Mouse (Mus musculus) WW6 (cell line): ENCODE measurements around the gene Scn10a.

Experiments used
- DNase-seq: peaks from one replicate; pipeline ENCODE4 v3.0.0-alpha.2; 2013; ENCODE audit warnings: low read depth, low spot score

Gene Scn10a

GRCm38 (mm10) chr9:119575732-119576131 lies 143.4 kb downstream of the Scn10a start:
- DNase-seq: no peak

DNA sequence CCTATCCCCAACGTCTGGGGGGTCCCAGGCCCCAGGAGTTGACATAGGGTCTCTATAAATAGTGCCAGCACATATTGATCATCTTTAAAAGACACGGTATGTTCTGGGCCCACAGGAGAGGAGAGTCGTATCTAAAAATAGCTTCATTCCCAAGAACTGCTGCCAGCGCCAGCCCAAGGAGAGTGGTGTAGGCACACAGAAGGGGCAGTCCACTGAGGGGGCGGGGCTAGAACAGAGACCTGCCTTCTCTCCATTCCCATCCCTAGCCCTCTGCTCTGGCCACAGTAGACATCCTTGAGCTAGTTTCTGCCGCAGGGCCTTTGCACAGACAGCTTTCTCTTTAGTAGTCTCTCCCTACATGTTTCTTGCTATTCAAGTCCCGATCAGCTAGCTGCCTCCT lies 144.8 kb downstream of the Scn10a start:
- no peak for DNase-seq

DNA sequence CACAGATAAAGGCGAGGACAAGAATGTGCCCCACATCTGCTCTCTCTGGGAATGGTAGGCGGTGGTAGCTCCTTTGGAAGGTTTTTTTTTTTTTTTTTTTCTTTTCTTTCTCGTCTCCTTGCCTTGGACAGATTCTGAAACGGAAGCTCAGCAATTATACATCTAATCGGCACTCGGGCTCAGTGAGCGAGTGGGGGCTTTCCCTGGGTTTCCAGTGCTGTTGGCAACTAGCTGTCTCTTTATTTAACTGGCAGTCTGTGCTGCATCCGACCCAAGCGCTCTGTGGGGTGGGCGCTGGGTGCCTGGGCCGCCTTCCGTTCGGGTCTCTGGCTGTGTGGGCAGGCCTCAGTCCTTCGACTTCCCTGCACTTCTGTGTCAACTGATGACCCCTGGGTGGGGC lies 146.1 kb downstream of the Scn10a start:
- no peak for DNase-seq

GRCm38 (mm10) chr9:119571411-119571888 lies 147.7 kb downstream of the Scn10a start:
- DNase-seq: peak; percentile 52

DNA sequence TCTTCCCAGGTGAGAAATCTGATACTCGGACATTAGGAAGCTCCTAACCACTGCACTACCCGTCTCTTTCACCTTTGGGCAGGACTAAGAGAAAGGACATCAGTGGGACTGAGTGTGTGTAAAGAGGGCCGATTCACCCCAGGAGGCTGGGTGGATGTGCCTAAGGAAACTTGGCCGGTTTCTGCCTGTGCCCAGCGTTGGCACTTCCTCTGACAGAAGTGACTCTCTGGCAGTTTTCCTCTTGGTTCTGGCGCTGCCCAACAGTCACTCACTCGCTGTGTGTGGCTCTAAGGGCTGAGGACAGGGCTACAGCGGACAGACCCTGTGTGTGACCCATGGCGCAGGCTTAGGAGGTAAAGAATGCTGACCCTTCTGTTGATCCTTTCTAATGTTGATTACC lies 148.5 kb downstream of the Scn10a start:
- DNase-seq: no peak

DNA sequence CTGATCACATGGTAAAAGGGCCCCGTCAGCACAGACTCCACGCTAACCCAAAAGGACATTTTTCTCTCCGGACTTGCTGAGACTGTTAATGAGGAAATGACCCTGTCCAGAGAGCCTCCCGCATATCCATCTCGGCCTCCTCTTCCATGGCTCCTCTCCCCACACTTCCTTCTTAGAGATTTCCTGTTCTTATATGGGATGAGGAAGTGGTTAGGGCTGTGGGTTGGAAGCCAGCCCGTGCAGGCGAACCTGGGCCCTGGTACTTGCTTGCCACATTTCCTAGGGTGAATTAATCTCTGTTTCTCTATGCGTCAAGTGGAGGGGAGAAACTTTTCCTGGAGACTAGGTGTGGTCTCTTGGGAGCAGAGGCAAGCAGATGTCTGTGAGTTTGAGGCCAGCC lies 150.4 kb downstream of the Scn10a start:
- no peak for DNase-seq

DNA sequence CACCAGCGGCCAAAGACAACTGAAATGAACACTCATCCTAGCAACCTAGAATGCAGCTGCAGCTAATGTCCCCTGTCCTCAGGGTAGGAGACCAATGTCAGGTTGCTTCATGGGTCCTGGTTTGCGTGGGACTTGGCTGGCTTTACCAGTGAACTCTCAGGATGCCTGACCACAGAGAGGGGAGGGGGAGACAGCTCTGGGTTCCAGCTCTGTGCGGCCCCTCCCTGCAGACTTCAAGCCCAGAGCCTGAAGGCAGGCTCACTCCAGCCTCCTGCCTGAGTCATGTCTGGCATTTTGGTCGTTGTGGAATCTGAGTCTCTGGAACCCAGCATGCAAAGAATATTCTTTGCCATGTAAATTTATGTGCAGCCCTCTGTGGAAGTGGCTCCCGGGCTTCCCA lies 151.3 kb downstream of the Scn10a start:
- no peak for DNase-seq

DNA sequence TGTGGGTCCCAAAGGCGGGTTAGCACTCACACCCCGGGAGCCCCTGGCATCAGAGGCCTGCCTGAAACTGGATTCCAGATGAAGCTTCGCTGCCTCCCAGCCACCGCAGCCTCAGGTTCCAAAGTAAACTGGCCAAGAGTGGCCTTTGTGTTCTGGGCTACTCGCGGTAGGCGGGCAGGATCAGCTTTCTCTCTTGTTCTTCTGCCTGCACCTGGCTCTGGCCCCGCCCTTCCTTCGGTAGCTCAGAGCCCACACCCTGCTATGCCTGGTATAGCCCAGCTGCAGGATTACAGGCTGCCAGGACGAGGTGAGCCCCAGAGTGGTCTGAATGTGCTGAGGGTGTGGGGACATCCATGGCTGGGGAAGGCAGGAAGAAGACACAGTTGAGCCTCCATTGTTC lies 152.9 kb downstream of the Scn10a start:
- no peak for DNase-seq

DNA sequence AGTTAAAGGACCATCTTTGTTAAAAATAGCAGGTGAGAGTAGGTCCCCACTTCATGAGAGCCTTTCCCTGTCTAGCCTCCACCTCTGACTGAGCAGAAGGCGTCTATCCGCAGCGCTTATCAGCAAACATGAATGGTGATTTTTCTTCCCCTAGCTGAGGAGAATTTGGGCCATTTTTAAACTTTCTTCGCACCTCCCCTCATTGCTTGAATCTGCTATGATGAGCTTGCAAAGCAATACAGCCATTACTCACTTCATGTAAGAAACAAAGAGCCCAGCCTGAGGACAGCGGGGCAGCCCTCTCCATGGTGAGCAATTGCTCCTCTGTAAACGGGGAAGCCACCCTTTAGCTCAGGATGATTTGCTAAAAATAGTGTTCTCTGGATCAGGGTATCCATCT lies 154.3 kb downstream of the Scn10a start:
- DNase-seq: no peak

DNA sequence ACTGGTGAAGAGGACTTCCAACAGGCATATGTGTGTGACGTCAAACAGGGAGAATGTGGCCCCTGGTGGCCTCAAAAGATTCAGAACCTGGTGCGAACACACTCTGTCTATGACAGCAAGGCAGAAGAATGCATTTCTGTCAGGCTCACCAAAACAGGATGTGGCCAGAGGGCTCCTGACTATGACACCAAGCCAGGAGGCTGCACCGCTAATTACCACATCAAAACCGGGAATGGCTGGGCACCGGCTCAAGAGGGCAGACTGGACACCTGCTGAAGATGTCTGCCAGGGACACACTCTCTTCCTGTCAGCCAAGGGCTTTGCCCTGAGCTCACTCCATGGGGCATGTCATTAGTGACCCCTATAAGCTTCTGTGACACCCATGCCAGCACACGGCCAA lies 155.5 kb downstream of the Scn10a start:
- no peak for DNase-seq

GRCm38 (mm10) chr9:119562256-119562655 lies 156.9 kb downstream of the Scn10a start:
- no peak for DNase-seq

- no peak for DNase-seq
These were observed 157.4 kb downstream of the Scn10a start for GRCm38 (mm10) chr9:119561746-119562145.

GRCm38 (mm10) chr9:119559537-119560276 lies 159.4 kb downstream of the Scn10a start:
- no peak for DNase-seq
